Mouse (Mus musculus) CH12.LX (cell line): ENCODE measurements at regions not wholly inside any gene's neighbourhood (a gene's known extent, or its start where the extent isn't known, plus 50 kb on each side); places are given as distances from the start of the nearest gene placed in this dataset.

Experiments
- GABPA ChIP-seq: IDR thresholded peaks from 2 replicates; pipeline ENCODE4 v1.6.1; 2012; ENCODE audit warnings: low read depth, low read length, improper control_type of control experiment, inconsistent platforms; ENCODE audit not compliant: insufficient replicate concordance
- MAFK ChIP-seq: IDR thresholded peaks from 2 replicates; pipeline ENCODE4 v1.6.1; 2011; ENCODE audit warnings: low read length, improper control_type of control experiment; ENCODE audit not compliant: insufficient replicate concordance
- POLR2A ChIP-seq: IDR thresholded peaks from 2 replicates; pipeline ENCODE4 v1.6.1; 2011; ENCODE audit warnings: low read depth, mild to moderate bottlenecking, improper control_type of control experiment, low read length
- POLR2AphosphoS2 ChIP-seq: IDR thresholded peaks from 2 replicates; pipeline ENCODE4 v1.6.1; 2011; ENCODE audit warnings: low read depth, low read length, improper control_type of control experiment
- ZMIZ1 ChIP-seq: IDR thresholded peaks from 2 replicates; pipeline ENCODE4 v1.6.1; 2012; ENCODE audit warnings: low read depth, mild to moderate bottlenecking, inconsistent platforms, low read length, improper control_type of control experiment

- TF ChIP-seq GABPA: no peak
- no peak for TF ChIP-seq ZMIZ1
- no peak for TF ChIP-seq POLR2AphosphoS2
- TF ChIP-seq MAFK: no peak
- no peak for TF ChIP-seq POLR2A
These were observed 343.6 kb downstream of the Rpl36a-ps1 start for GRCm38 (mm10) chr14:98650520-98650919.
